Mouse (Mus musculus): ENCODE results near the gene Oaz1.
"Not testable (repeated sequence)": the region's sequence is repeated elsewhere in the genome, so short reads cannot be mapped to it uniquely, and the experiment has no call there.

Oaz1 gene

DNA sequence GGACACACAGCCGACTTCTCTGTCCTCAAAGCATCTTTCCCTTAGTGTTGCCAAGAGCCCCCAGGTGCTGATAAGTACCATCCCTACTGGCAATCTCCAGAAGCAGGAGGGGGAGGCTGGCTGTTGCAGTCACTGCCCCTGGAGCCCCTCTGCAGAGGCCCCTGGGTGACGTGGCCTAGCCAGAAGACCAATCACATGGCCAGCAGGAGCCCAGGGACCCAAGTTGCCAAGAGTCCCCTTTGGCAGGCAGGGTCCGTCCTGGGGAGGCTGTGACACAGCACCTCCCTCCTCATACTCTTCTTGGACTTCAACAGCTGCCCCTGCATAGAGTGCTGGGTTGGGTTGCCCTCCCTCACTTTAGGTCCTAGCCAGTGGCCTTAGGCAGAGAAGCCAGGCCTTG, 23.5 kb upstream of the Oaz1 start:
- DNase-seq: no peak

- no peak for DNase-seq
Measured at GRCm38 (mm10) chr10:80804340-80804739, 22.1 kb upstream of the Oaz1 start.

GRCm38 (mm10) chr10:80804916-80805315, 21.5 kb upstream of the Oaz1 start, which contains the start of gene Amh:
Gene Amh (plus strand): TSS chr10:80805243.
- DNase-seq: no peak

DNA sequence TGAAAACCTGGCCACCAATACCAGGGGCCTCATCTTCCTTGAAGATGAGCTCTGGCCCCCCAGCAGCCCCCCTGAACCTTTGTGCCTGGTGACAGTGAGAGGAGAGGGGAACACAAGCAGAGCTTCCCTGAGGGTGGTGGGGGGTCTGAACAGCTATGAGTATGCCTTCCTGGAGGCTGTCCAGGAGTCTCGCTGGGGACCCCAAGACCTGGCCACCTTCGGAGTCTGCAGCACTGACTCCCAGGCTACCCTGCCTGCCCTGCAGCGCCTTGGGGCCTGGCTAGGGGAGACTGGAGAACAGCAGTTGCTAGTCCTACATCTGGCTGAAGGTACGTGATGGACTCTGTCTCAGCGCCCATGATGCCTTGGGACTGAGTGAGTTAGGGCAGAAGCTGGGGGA, 21.1 kb upstream of the Oaz1 start:
- DNase-seq: no peak

- DNase-seq: peak; percentile 72
Measured at GRCm38 (mm10) chr10:80805925-80806324, 20.5 kb upstream of the Oaz1 start.

- no peak for DNase-seq
Measured at GRCm38 (mm10) chr10:80806341-80807056, 20.0 kb upstream of the Oaz1 start.

DNA sequence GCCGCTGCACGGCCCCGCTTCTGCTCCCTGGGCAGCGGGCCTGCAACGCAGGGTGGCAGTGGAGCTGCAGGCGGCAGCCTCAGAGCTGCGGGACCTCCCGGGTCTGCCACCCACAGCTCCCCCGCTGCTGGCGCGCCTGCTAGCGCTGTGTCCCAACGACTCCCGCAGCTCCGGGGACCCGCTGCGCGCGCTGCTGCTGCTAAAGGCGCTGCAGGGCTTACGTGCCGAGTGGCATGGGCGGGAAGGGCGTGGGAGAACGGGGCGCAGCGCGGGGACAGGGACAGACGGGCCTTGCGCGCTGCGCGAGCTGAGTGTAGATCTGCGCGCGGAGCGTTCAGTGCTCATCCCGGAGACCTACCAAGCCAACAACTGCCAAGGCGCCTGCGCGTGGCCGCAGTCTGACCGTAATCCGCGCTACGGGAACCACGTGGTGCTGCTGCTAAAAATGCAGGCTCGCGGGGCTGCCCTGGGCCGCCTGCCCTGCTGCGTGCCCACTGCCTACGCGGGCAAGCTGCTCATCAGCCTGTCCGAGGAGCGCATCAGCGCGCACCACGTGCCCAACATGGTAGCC, 19.3 kb upstream of the Oaz1 start:
- DNase-seq: peak; percentile 62

- DNase-seq: no peak
Measured at GRCm38 (mm10) chr10:80808099-80808984, 18.1 kb upstream of the Oaz1 start.

DNA sequence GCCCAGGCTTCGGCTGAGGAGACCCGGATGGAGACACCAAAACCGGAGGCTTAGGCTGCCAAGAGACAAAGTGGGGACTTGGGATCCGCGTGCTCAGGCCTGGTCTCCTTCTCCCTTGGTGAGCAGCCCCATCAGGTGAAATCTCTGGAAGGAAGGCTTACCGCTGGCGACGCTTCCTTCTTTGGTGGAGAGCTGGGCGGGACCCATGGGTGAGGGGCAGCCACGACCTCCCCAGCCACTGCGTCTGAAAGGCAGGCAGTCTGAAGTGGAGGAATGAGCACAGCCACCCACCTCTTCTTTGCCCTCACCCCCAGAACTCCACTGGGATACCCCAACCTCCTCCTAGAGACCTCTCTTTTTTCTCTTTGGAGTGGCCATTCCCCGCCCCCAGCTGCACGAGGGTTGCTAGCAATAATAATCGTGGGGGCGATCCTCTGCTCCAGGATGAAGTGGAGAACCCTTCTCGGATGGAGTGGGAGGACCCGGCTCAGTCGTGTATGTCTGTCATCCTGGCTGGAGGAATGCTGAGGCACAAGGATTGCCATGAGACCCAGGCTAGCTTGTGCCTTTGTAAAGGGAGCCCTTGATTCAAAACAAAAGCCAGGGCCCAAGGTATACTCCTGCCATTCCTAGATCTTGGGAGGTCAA, 17.3 kb upstream of the Oaz1 start:
- DNase-seq: no peak

GRCm38 (mm10) chr10:80810084-80810483, 16.4 kb upstream of the Oaz1 start:
- DNase-seq: no peak

GRCm38 (mm10) chr10:80812391-80813041, 13.9 kb upstream of the Oaz1 start:
- DNase-seq: no peak

DNA sequence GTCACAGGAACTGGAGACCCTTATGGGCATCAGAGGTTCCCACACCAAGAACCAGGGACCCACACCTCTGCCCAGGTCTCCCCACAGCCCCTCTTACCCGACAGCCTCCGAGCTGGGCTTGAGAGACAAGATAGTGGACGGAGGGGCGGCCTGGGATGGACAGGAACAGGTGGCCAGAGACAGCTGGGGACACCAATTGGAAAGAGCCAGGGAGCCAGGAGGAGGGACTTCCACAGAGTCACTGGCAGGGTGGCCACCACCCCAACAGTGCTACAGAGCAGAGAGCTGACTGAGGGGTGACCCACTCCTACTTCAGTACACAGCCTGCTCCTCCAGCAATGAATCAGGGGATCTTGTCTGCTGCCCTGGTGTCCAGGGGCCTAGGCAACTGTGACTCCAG, 13.1 kb upstream of the Oaz1 start, which contains the start of gene Jsrp1:
Gene Jsrp1, minus strand, starts transcription at position 133 of the 400 bp plus-strand sequence.
- no peak for DNase-seq

DNA sequence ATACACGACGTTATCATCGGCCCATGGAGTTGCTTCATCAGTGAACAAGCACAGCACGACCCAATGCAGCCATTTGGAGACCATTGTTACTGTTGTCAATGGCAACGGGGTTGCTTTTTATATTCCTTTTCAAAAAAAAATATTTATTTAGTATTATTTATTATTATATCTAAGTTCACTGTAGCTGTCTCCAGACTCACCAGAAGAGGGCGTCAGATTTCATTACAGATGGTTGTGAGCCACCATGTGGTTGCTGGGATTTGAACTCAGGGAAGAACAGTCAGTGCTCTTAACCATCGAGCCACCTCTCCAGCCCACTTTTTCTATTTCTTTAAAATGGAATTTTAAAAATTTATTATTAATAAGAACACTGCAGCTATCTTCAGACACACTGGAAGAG, 11.7 kb upstream of the Oaz1 start:
- no peak for DNase-seq

DNA sequence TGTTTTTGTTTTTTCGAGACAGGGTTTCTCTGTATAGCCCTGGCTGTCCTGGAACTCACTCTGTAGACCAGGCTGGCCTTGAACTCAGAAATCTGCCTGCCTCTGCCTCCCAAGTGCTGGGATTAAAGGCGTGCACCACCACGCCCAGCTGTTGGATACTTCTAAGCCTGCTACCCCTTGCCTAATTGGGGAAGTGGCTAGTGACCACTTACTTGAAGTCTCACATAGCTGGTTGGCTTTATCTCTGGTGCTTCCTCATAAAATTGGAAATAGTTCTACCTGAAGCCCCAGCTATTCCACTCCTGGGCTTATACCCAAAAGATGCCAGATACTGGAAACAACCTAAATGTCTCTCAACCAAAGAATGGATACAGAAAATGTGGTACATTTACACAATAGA, 10.2 kb upstream of the Oaz1 start:
- not testable (repeated sequence) for DNase-seq

DNA sequence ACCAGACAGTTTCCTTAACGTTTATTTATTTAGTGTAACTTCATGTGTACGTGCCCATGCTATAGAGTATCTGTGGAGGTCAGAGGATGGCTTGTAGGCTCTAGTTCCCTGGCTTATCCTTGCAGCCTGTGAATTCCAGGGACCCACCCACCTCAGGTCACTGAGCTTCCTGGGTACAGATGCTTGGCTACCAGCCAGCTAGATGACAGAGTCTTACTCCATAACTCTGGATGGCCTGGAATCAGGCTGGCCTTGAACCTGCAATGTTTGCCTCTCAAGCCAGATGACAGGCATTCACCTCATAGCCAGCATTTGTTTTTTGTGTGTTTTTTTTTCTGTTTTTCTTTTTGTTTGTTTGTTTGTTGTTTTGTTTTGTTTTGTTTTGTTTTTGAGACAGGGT, 9.3 kb upstream of the Oaz1 start:
- no peak for DNase-seq

DNA sequence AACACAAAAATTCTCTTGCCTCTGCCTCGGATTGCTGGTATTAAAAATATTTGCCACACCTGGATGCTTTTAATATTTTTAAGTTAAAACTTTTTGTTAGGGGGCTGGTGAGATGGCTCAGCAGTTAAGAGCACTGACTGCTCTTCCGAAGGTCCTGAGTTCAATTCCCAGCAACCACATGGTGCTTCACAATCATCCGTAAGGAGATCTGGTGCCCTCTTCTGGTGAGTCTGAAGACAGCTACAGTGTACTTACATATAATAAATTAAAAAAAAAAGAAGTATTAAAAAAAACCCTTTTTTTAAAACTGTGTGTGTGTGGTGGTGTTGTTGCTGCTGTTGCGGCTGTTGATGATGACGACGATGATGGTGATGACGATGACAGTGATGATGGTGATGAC, 8.5 kb upstream of the Oaz1 start:
- DNase-seq: not testable (repeated sequence)

GRCm38 (mm10) chr10:80818599-80819281, 7.7 kb upstream of the Oaz1 start:
- DNase-seq: no peak

DNA sequence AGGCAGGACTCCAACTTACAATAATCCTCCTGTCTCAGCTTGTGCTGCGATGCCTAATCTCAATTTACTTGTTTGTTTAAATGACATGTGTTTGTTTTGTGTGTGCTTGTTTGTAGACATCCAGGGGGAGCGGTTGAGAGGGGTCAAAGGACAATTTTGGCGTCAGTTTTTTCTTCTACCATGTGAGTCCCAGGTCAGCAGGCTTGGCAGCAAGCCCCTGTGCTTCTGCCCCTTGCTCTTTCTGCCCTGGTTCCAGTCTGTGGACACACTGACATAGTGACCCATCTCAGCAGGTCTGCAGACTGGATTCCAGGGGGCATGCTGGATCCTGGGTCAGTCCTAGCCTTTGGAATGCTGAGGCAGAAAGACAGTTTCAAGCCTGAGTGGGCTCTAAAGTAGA, 7.0 kb upstream of the Oaz1 start:
- no peak for DNase-seq

GRCm38 (mm10) chr10:80821991-80822390, 4.5 kb upstream of the Oaz1 start:
- DNase-seq: peak; percentile 73

DNA sequence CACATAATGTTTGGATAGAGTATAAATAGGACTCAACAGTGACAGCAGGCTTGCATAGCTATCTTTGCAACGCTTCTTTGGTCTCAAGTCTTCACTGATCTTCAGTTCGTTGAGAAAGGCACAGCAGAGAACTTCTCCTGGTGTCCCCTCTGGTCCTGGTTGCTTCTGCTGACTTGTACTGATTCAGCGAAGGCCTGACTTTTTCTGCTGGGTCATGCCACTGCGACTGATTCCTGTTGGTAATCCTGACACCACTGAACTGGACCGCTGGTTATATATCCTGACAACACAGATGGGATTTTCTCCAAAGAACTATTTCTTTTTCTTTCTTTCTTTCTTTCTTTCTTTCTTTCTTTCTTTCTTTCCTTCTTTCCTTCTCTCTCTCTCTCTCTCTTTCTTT, 3.9 kb upstream of the Oaz1 start:
- no peak for DNase-seq

- DNase-seq: no peak
Measured at GRCm38 (mm10) chr10:80823316-80823715, 3.1 kb upstream of the Oaz1 start.
